Mouse (Mus musculus) intestine, embryonic 16.5 days (tissue): ENCODE data around the gene Irf1. TPM values are rescaled to one million over a fixed set of nuclear protein-coding genes. Genes with fewer than 3 reads are reported as not detected.

Experiments used
- ATAC-seq: fragments of 200-750 bp; cut with Nextera tagmentation; 2 replicates; pipeline ENCODE4 v1.8.0; 2017; ENCODE audit warnings: moderate TSS enrichment, moderate library complexity
- H3K27ac ChIP-seq: fragments of 300-500 bp; sonication (generic); 2 replicates; pipeline ENCODE4 v1.5.1; 2014; ENCODE audit warnings: mild to moderate bottlenecking, low read length
- H3K27me3 ChIP-seq: fragments of 300-500 bp; sonication (generic); replicated peaks from 2 replicates; pipeline ENCODE4 v1.6.1; 2014; ENCODE audit warnings: low read length, control low read depth, mixed read lengths; ENCODE audit not compliant: control insufficient read depth, insufficient read depth
- H3K36me3 ChIP-seq: fragments of 300-500 bp; sonication (generic); 2 replicates; pipeline ENCODE4 v1.6.1; 2014; ENCODE audit warnings: low read length, control low read depth; ENCODE audit not compliant: control insufficient read depth, insufficient read depth
- H3K4me1 ChIP-seq: fragments of 300-500 bp; sonication (generic); 2 replicates; pipeline ENCODE4 v1.6.1; 2014; ENCODE audit warnings: low read length, control low read depth, mixed read lengths; ENCODE audit not compliant: control insufficient read depth, insufficient read depth
- H3K4me2 ChIP-seq: fragments of 300-500 bp; sonication (generic); 2 replicates; pipeline ENCODE4 v1.6.1; 2014; ENCODE audit warnings: low read depth, low read length, control low read depth
- H3K4me3 ChIP-seq: fragments of 300-500 bp; sonication (generic); 2 replicates; pipeline ENCODE4 v1.5.1; 2014; ENCODE audit warnings: mild to moderate bottlenecking, low read length
- H3K9ac ChIP-seq: fragments of 300-500 bp; sonication (generic); 2 replicates; pipeline ENCODE4 v1.6.1; 2014; ENCODE audit warnings: low read depth, low read length
- H3K9me3 ChIP-seq: fragments of 300-500 bp; sonication (generic); 2 replicates; pipeline ENCODE4 v1.6.1; 2016; ENCODE audit warnings: low read length, control low read depth; ENCODE audit not compliant: control insufficient read depth
- WGBS: fragments of 180-500 bp; shearing (Covaris S2); extraction: QIAGEN DNeasy Blood & Tissue Kit; methylation state at CpG from one replicate; pipeline ENCODE4 v1.1.7; 2014; 5-methylcytosine and 5-hydroxymethylcytosine counted together
- polyA plus RNA-seq: library from polyadenylated mRNA; unstranded; fragments of >200 nt; fragmentation: Nextera tagmentation; extraction: Ambion mirVana; gene quantifications from 2 replicates; pipeline ENCODE4 v1.2.1, GENCODE M21; 2015

Irf1 gene
- polyA plus RNA-seq, 1 experiment from 2014 or later, result 52.9 TPM

GRCm38 (mm10) chr11:53797386-53797920 lies 27.6 kb downstream of the Irf1 start:
- no peak overlapping the region for H3K9ac ChIP-seq
- H3K4me1 ChIP-seq, result peaks cover 35% of the 10 kb centered on the region
- peak; percentile 78 for ATAC-seq
- no peaks in the 10 kb centered on the region for H3K27me3 ChIP-seq
- H3K27ac ChIP-seq, result peak overlapping the region; percentile 94
- H3K4me2 ChIP-seq, result no peak overlapping the region
- no peaks in the 10 kb centered on the region for H3K36me3 ChIP-seq
- H3K9me3 ChIP-seq, result no peaks in the 10 kb centered on the region
- no peak overlapping the region for H3K4me3 ChIP-seq
- WGBS, result 44% methylated on average over 6 of the region's 6 CpGs

DNA sequence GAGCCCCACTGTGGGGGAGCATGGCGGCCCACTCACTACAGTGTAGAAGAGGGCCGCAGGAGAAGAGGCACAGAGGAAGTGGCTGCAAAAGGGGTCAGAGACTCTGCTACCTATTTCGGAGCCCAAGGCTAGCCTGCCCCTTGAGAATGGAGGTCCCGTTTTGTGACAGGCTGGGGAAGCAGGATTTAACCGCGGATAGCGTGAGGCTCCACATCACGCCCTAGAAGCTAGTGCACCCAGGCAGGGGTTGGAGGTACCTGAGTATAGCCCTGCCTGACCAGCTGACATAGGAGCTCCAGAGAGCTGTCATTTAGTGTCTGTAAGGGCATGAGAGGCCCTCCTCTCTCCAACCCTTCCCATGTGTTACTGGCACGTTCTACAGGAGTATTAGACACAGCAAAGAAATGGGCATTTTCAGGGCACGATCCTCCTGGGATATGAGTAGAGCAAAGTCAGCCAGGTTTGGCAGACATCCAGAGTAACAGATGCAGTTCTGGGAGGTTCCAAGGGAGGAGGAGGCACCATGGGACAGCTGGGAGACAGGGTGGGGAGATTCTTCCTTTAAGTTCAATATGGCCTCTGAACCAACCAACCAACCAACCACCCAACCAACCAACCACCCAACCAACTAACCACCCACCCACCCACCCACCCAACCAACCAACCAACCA lies 28.4 kb downstream of the Irf1 start:
- no peak overlapping the region for H3K4me2 ChIP-seq
- H3K4me3 ChIP-seq, result no peak overlapping the region
- 72% methylated on average over 10 of the region's 10 CpGs for WGBS
- H3K9ac ChIP-seq, result no peak overlapping the region
- no peaks in the 10 kb centered on the region for H3K27me3 ChIP-seq
- H3K9me3 ChIP-seq, result no peaks in the 10 kb centered on the region
- H3K4me1 ChIP-seq, result peaks cover 38% of the 10 kb centered on the region
- ATAC-seq, result no peak; the same call in 1 of the 2 replicates
- peak overlapping the region; percentile 73 for H3K27ac ChIP-seq
- no peaks in the 10 kb centered on the region for H3K36me3 ChIP-seq

GRCm38 (mm10) chr11:53800036-53800435 lies 30.2 kb downstream of the Irf1 start:
- H3K4me3 ChIP-seq, result no peak overlapping the region
- H3K4me1 ChIP-seq, result peaks cover 32% of the 10 kb centered on the region
- H3K9me3 ChIP-seq, result no peaks in the 10 kb centered on the region
- no peaks in the 10 kb centered on the region for H3K36me3 ChIP-seq
- H3K4me2 ChIP-seq, result no peak overlapping the region
- H3K27ac ChIP-seq, result no peak overlapping the region
- no peak for ATAC-seq
- H3K9ac ChIP-seq, result no peak overlapping the region
- H3K27me3 ChIP-seq, result no peaks in the 10 kb centered on the region
- WGBS, result 65% methylated on average over 4 of the region's 4 CpGs

- WGBS, result 71% methylated on average over 5 of the region's 5 CpGs
- H3K9me3 ChIP-seq, result no peaks in the 10 kb centered on the region
- H3K27ac ChIP-seq, result no peak overlapping the region
- no peak overlapping the region for H3K4me3 ChIP-seq
- no peak overlapping the region for H3K9ac ChIP-seq
- H3K27me3 ChIP-seq, result no peaks in the 10 kb centered on the region
- H3K36me3 ChIP-seq, result no peaks in the 10 kb centered on the region
- no peak overlapping the region for H3K4me2 ChIP-seq
- no peak for ATAC-seq
- H3K4me1 ChIP-seq, result peaks cover 28% of the 10 kb centered on the region
Observed at GRCm38 (mm10) chr11:53800975-53801374, 31.2 kb downstream of the Irf1 start.

- Histone ChIP-seq H3K9me3 (no peaks in the 10 kb centered on the region), H3K4me1 (peaks cover 16% of the 10 kb centered on the region), H3K27ac (no peak overlapping the region), H3K4me3 (no peak overlapping the region), H3K9ac (no peak overlapping the region), H3K4me2 (no peak overlapping the region), H3K36me3 (no peaks in the 10 kb centered on the region), H3K27me3 (no peaks in the 10 kb centered on the region)
- ATAC-seq, result no peak
- 76% methylated on average over 12 of the region's 12 CpGs for WGBS
Observed at GRCm38 (mm10) chr11:53803093-53803492, 33.3 kb downstream of the Irf1 start.

DNA sequence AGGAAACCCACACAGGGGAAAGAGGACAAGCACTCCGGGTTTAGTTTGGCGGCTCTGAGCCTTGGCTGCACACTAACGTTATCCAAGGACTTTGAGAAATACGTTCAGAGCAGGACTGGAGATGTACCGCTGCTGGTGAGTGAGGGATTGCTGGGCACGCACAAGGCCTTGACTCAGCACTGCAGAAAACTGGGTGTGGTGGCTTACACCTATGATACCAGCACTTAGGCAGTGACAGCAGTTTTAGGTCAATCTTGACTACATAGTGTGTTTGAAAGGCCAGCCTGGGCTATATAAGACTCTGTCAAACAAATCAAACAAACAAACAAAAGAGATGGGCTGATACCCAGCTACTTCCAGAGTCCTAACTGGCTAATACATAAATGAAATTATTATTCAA lies 33.7 kb downstream of the Irf1 start:
- no peaks in the 10 kb centered on the region for H3K36me3 ChIP-seq
- H3K9ac ChIP-seq, result no peak overlapping the region
- H3K9me3 ChIP-seq, result no peaks in the 10 kb centered on the region
- no peak overlapping the region for H3K4me2 ChIP-seq
- ATAC-seq, result no peak
- peaks cover 14% of the 10 kb centered on the region for H3K4me1 ChIP-seq
- no peak overlapping the region for H3K27ac ChIP-seq
- H3K27me3 ChIP-seq, result no peaks in the 10 kb centered on the region
- no peak overlapping the region for H3K4me3 ChIP-seq
- 60% methylated on average over 6 of the region's 6 CpGs for WGBS

- no peak; the same call in 1 of the 2 replicates for ATAC-seq
- Histone ChIP-seq H3K27me3 (no peaks in the 10 kb centered on the region), H3K4me3 (no peak overlapping the region), H3K4me1 (peaks cover 19% of the 10 kb centered on the region), H3K9me3 (no peaks in the 10 kb centered on the region), H3K4me2 (no peak overlapping the region), H3K27ac (no peak overlapping the region), H3K36me3 (no peaks in the 10 kb centered on the region), H3K9ac (no peak overlapping the region)
- WGBS, result 72% methylated on average over 14 of the region's 14 CpGs
Observed at GRCm38 (mm10) chr11:53804569-53805344, 34.9 kb downstream of the Irf1 start.

DNA sequence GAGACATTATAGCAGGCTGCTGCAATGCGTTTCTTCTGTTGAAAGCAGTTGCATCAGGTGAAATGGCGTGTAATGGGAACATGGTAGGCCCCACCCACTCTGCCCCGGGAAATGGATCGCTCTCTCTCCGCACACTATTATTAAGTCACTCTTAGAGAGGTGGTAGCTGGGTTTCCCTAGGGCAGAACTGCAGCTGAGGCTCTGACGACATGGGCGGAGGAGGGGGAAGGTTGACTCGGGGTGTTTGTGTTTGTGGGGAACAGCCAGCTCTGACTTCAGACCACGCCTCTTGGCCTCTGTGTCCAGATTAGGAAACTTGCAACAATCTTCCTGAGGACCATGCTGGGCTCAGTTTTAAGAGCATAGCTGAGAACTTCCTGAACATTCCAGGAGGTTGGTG lies 36.0 kb downstream of the Irf1 start:
- 70% methylated on average over 9 of the region's 9 CpGs for WGBS
- Histone ChIP-seq H3K9ac (peak overlapping the region; percentile 20; the same call in 1 of the 2 replicates), H3K4me2 (no peak overlapping the region), H3K4me3 (no peak overlapping the region), H3K36me3 (no peaks in the 10 kb centered on the region), H3K27ac (no peak overlapping the region), H3K4me1 (peaks cover 24% of the 10 kb centered on the region), H3K9me3 (no peaks in the 10 kb centered on the region), H3K27me3 (no peaks in the 10 kb centered on the region)
- ATAC-seq, result no peak

- H3K4me1 ChIP-seq, result peaks cover 20% of the 10 kb centered on the region; the same call in 1 of the 2 replicates
- H3K27me3 ChIP-seq, result no peaks in the 10 kb centered on the region
- no peaks in the 10 kb centered on the region for H3K9me3 ChIP-seq
- H3K4me2 ChIP-seq, result no peak overlapping the region
- H3K9ac ChIP-seq, result no peak overlapping the region
- no peak overlapping the region for H3K4me3 ChIP-seq
- ATAC-seq, result peak; percentile 25; the same call in 1 of the 2 replicates
- H3K36me3 ChIP-seq, result no peaks in the 10 kb centered on the region
- 39% methylated on average over 5 of the region's 5 CpGs for WGBS
- peak overlapping the region; percentile 60; the same call in 1 of the 2 replicates for H3K27ac ChIP-seq
Observed at GRCm38 (mm10) chr11:53809354-53809753, 39.5 kb downstream of the Irf1 start.
